In genomic region chr5:126787706-126788610, GRCm38 (mm10) we compare ENCODE assay signal across 7 mouse cellular contexts.
DNase-seq lines count a peak whose midpoint lies in the region; ATAC-seq and TF ChIP-seq lines count a peak whose summit lies in the region.

No protein-coding gene starts in this region.

- H3K4me1 ChIP-seq in forebrain, embryonic 10.5 days = peaks cover 17% of the 10 kb centered on the region
- no peaks in the 10 kb centered on the region; the same call in 1 of the 2 replicates for H3K4me1 ChIP-seq in heart, postnatal 0 days (ENCODE audit: control insufficient read depth, insufficient read depth)

- ATAC-seq in heart, postnatal 0 days (ENCODE audit: insufficient read depth, low read depth) = no peak; the same call in 1 of the 2 replicates

- TF ChIP-seq EP300 in heart, postnatal 0 days (IDR thresholded peaks at IDR 0.05; ENCODE audit: low read depth) = no peak

- H3K9me3 ChIP-seq in forebrain, embryonic 10.5 days = peaks cover 2% of the 10 kb centered on the region; the same call in 1 of the 2 replicates
- 0 out of 2 replicates have a peak, but pooled peaks cover under 1% of the 10 kb centered on the region for H3K9me3 ChIP-seq in heart, postnatal 0 days (replicated peaks; ENCODE audit: control insufficient read depth, low read length)

- no peak overlapping the region for H3K9ac ChIP-seq in heart, postnatal 0 days (replicated peaks; ENCODE audit: low read depth, low read length)

- H3K4me3 ChIP-seq in forebrain, embryonic 10.5 days = peak overlapping the region; percentile 52
- peak overlapping the region; percentile 46 for H3K4me3 ChIP-seq in heart, postnatal 0 days (ENCODE audit: low read depth, low read length)

- H3K27ac ChIP-seq in forebrain, embryonic 10.5 days = 0 out of 2 replicates have a peak overlapping the region, but pooled peaks have one; percentile 15
- no peak overlapping the region for H3K27ac ChIP-seq in heart, postnatal 0 days (ENCODE audit: low read depth)

- 3% methylated on average over 29 of the region's 29 CpGs for WGBS in forebrain, embryonic 10.5 days
- 5% methylated on average over 29 of the region's 29 CpGs for WGBS in heart, postnatal 0 days

- H3K4me2 ChIP-seq in heart, postnatal 0 days (ENCODE audit: low read depth, low read length) = peak overlapping the region; percentile 69

- no peak for TF ChIP-seq CTCF in heart, postnatal 0 days (IDR thresholded peaks at IDR 0.05; ENCODE audit: low read depth)

- H3K27me3 ChIP-seq in forebrain, embryonic 10.5 days (ENCODE audit: poor library complexity, severe bottlenecking) = peaks cover 42% of the 10 kb centered on the region
- 0 out of 2 replicates have a peak, but pooled peaks cover 6% of the 10 kb centered on the region for H3K27me3 ChIP-seq in heart, postnatal 0 days (ENCODE audit: control insufficient read depth, insufficient read depth, low read length)

- peak; percentile 86 to 87 for DNase-seq in adrenal gland, postnatal 36 days
- peak; percentile 46 for DNase-seq in forebrain, embryonic 10.5 days (ENCODE audit: extremely low spot score, low spot score)
- DNase-seq in heart, postnatal 0 days (ENCODE audit: low spot score) = no peak
- DNase-seq in kidney, postnatal 14 days = peak; percentile 59
- DNase-seq in lung, postnatal 4 days = peak; percentile 22 to 53
- DNase-seq in telencephalon, adult 2 months (ENCODE audit: low read depth, low spot score) = peak; percentile 15
- no peak for DNase-seq in layer of hippocampus, postnatal 10 days (ENCODE audit: low spot score in 2 of 2)

- H3K36me3 ChIP-seq in forebrain, embryonic 10.5 days (replicated peaks) = no peaks in the 10 kb centered on the region
- no peaks in the 10 kb centered on the region for H3K36me3 ChIP-seq in heart, postnatal 0 days (replicated peaks; ENCODE audit: control insufficient read depth, insufficient read depth, low read length)

Comparison
In these comparisons a context has a peak if more than half of its experiments do, and no peak if none do; other contexts are left out.
1. DNase-seq: peak in adrenal gland, postnatal 36 days (2 of 2), forebrain, embryonic 10.5 days (single experiment), kidney, postnatal 14 days (single experiment), lung, postnatal 4 days (2 of 2) and telencephalon, adult 2 months (single experiment); none in heart, postnatal 0 days (single experiment) and layer of hippocampus, postnatal 10 days (0 of 2).